Mouse (Mus musculus) kidney, embryonic 16.5 days (tissue): ENCODE results near the gene Zbp1. TPM values are rescaled to one million over a fixed set of nuclear protein-coding genes. Genes with fewer than 3 reads are reported as not detected.

Experiments used
- ATAC-seq: fragments of 200-750 bp; cut with Nextera tagmentation; 2 replicates; pipeline ENCODE4 v1.8.0; 2017; ENCODE audit warnings: moderate TSS enrichment; ENCODE audit not compliant: low FRiP score, low TSS enrichment
- H3K27ac ChIP-seq: fragments of 300-500 bp; sonication (generic); 2 replicates; pipeline ENCODE4 v1.5.1; 2014; ENCODE audit warnings: low read length
- H3K27me3 ChIP-seq: fragments of 300-500 bp; sonication (generic); 2 replicates; pipeline ENCODE4 v1.6.1; 2014; ENCODE audit warnings: low read length, control low read depth, mixed read lengths; ENCODE audit not compliant: insufficient read depth
- H3K36me3 ChIP-seq: fragments of 300-500 bp; sonication (generic); 2 replicates; pipeline ENCODE4 v1.6.1; 2014; ENCODE audit warnings: low read length, control low read depth, mixed read lengths; ENCODE audit not compliant: insufficient read depth
- H3K4me1 ChIP-seq: fragments of 300-500 bp; sonication (generic); 2 replicates; pipeline ENCODE4 v1.6.1; 2014; ENCODE audit warnings: low read length, control low read depth, mixed read lengths; ENCODE audit not compliant: insufficient read depth
- H3K4me2 ChIP-seq: fragments of 300-500 bp; sonication (generic); replicated peaks from 2 replicates; pipeline ENCODE4 v1.6.1; 2014; ENCODE audit warnings: low read depth, low read length
- H3K4me3 ChIP-seq: fragments of 300-500 bp; sonication (generic); 2 replicates; pipeline ENCODE4 v1.5.1; 2014; ENCODE audit warnings: mild to moderate bottlenecking, low read length
- H3K9ac ChIP-seq: fragments of 300-500 bp; sonication (generic); replicated peaks from 2 replicates; pipeline ENCODE4 v1.6.1; 2014; ENCODE audit warnings: low read length
- H3K9me3 ChIP-seq: fragments of 300-500 bp; sonication (generic); 2 replicates; pipeline ENCODE4 v1.6.1; 2016; ENCODE audit warnings: low read length, control low read depth
- WGBS: fragments of 180-500 bp; shearing (Covaris S2); extraction: QIAGEN DNeasy Blood & Tissue Kit; methylation state at CpG from one replicate; pipeline ENCODE4 v1.1.7; 2014; 5-methylcytosine and 5-hydroxymethylcytosine counted together
- polyA plus RNA-seq: library from polyadenylated mRNA; unstranded; fragments of >200 nt; fragmentation: Nextera tagmentation; extraction: Ambion mirVana; gene quantifications from 2 replicates; pipeline ENCODE4 v1.2.1, GENCODE M21; 2015

The Zbp1 gene
- polyA plus RNA-seq, 1 experiment from 2014 or later: 0.67 TPM

DNA sequence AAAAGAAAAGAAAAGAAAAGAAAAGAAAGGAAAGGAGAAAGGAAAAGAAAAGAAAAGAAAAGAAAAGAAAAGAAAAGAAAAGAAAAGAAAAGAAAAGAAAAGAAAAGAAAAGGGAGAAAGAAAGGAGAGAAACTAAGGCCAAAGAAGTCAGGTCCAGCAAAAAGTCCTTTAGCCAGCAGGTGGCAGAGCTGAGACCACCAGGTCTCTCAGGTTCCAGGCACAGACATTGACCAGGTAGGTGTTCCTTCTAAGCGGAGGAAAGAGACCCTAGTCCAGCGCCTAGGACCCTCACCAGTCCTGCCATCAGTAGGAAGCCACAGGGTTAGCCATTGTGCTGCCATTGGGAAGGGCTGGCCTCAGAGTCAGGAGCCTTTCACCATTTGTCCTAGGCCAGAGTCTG, 54.4 kb downstream of the Zbp1 start:
- ATAC-seq: no peak
- Histone ChIP-seq H3K9ac (no peak overlapping the region), H3K27ac (no peak overlapping the region), H3K9me3 (no peaks in the 10 kb centered on the region), H3K36me3 (no peaks in the 10 kb centered on the region), H3K4me2 (no peak overlapping the region), H3K4me1 (peaks cover 16% of the 10 kb centered on the region), H3K4me3 (no peak overlapping the region), H3K27me3 (peaks cover 34% of the 10 kb centered on the region)
- 58% methylated on average over 2 of the region's 2 CpGs for WGBS

DNA sequence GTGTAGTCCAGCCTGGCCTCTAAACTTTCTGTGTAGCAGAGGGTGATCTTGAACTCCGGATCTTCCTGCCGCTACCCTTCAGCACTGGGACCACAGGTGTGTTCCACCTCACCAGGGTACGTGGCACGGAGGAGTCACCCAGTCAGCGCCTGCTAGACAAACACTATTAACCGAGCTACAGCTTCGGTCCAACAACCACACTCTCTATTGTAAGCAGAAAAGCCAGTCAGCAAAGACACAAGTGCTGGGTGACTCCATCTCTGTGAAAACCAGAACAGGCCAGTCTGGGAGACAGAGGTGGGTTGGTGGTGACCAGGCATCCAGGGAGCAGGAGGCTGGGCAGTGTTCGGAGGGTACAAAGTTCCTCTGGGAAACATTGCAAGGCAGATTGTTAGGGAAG, 55.3 kb downstream of the Zbp1 start:
- H3K4me1 ChIP-seq: peaks cover 18% of the 10 kb centered on the region
- no peak overlapping the region for H3K9ac ChIP-seq
- peak overlapping the region; percentile 18; the same call in 1 of the 2 replicates for H3K27ac ChIP-seq
- WGBS: 59% methylated on average over 8 of the region's 8 CpGs
- H3K9me3 ChIP-seq: no peaks in the 10 kb centered on the region
- no peak overlapping the region for H3K4me2 ChIP-seq
- peaks cover 27% of the 10 kb centered on the region for H3K27me3 ChIP-seq
- H3K36me3 ChIP-seq: no peaks in the 10 kb centered on the region
- ATAC-seq: peak; percentile 52; the same call in 1 of the 2 replicates
- H3K4me3 ChIP-seq: no peak overlapping the region

- Histone ChIP-seq H3K4me1 (peaks cover 33% of the 10 kb centered on the region), H3K4me2 (peak overlapping the region; percentile 30), H3K27ac (peak overlapping the region; percentile 87), H3K27me3 (no peaks in the 10 kb centered on the region; the same call in 1 of the 2 replicates), H3K9me3 (no peaks in the 10 kb centered on the region), H3K9ac (peak overlapping the region; percentile 57), H3K36me3 (no peaks in the 10 kb centered on the region), H3K4me3 (no peak overlapping the region)
- WGBS: 21% methylated on average over 24 of the region's 24 CpGs
- ATAC-seq: peak; percentile 76
Observed at GRCm38 (mm10) chr2:173159354-173160311, 59.1 kb downstream of the Zbp1 start.

GRCm38 (mm10) chr2:173158390-173159055, 60.2 kb downstream of the Zbp1 start:
- no peak for ATAC-seq
- Histone ChIP-seq H3K4me3 (no peak overlapping the region), H3K9me3 (no peaks in the 10 kb centered on the region), H3K4me2 (no peak overlapping the region), H3K9ac (no peak overlapping the region), H3K4me1 (peaks cover 33% of the 10 kb centered on the region), H3K27me3 (no peaks in the 10 kb centered on the region; the same call in 1 of the 2 replicates), H3K27ac (peak overlapping the region; percentile 23; the same call in 1 of the 2 replicates), H3K36me3 (no peaks in the 10 kb centered on the region)
- 81% methylated on average over 19 of the region's 19 CpGs for WGBS

DNA sequence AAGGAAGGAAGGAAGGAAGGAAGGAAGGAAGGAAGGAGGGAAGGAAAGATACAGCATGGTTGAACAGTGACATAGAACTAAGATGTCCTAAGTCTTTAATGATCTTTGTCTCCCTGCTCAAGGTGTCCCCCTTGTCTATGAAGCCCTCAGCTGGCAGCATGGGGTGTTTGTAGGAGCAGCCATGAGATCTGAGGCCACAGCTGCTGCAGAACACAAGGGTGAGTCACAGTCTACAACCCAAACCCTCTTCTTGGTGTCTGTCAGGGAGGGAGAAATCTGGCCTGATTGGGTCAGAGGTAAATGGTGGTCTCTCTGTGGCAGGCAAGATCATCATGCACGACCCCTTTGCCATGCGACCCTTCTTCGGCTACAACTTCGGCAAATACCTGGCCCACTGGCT, 60.9 kb downstream of the Zbp1 start:
- 90% methylated on average over 4 of the region's 4 CpGs for WGBS
- ATAC-seq: no peak

GRCm38 (mm10) chr2:173157376-173157775, 61.3 kb downstream of the Zbp1 start:
- no peak overlapping the region for H3K27ac ChIP-seq
- peak; percentile 33; the same call in 1 of the 2 replicates for ATAC-seq
- 38% methylated on average over 4 of the region's 4 CpGs for WGBS

More for the DNA sequence above, 60.9 kb downstream of the Zbp1 start:
- H3K4me1 ChIP-seq: peaks cover 36% of the 10 kb centered on the region
- no peaks in the 10 kb centered on the region; the same call in 1 of the 2 replicates for H3K27me3 ChIP-seq
- no peak overlapping the region for H3K9ac ChIP-seq
- no peak overlapping the region for H3K4me3 ChIP-seq
- H3K4me2 ChIP-seq: no peak overlapping the region
- H3K27ac ChIP-seq: no peak overlapping the region
- H3K36me3 ChIP-seq: no peaks in the 10 kb centered on the region
- no peaks in the 10 kb centered on the region for H3K9me3 ChIP-seq

GRCm38 (mm10) chr2:173156923-173157322, 61.8 kb downstream of the Zbp1 start:
- no peak for ATAC-seq
- WGBS: 80% methylated on average over 13 of the region's 13 CpGs

More at GRCm38 (mm10) chr2:173157376-173157775, 61.3 kb downstream of the Zbp1 start:
- H3K9me3 ChIP-seq: no peaks in the 10 kb centered on the region
- H3K4me3 ChIP-seq: no peak overlapping the region
- peaks cover 41% of the 10 kb centered on the region for H3K4me1 ChIP-seq
- H3K36me3 ChIP-seq: no peaks in the 10 kb centered on the region
- no peak overlapping the region for H3K9ac ChIP-seq
- no peaks in the 10 kb centered on the region; the same call in 1 of the 2 replicates for H3K27me3 ChIP-seq
- H3K4me2 ChIP-seq: no peak overlapping the region

More at GRCm38 (mm10) chr2:173156923-173157322, 61.8 kb downstream of the Zbp1 start:
- Histone ChIP-seq H3K27ac (no peak overlapping the region), H3K9ac (no peak overlapping the region), H3K4me1 (peaks cover 44% of the 10 kb centered on the region), H3K4me3 (no peak overlapping the region), H3K36me3 (no peaks in the 10 kb centered on the region), H3K27me3 (no peaks in the 10 kb centered on the region), H3K9me3 (no peaks in the 10 kb centered on the region), H3K4me2 (no peak overlapping the region)

Other genes with a start within 250 kb of the Zbp1 start
- 0.05 and 0.23 TPM in 2 replicates for gene Spo11, start 241.2 kb downstream of the Zbp1 start, polyA plus RNA-seq
- 143 and 146 TPM in 2 replicates for gene Rae1, start 218.8 kb downstream of the Zbp1 start, polyA plus RNA-seq
- 35.4 and 37.0 TPM in 2 replicates for gene Rbm38, start 198.4 kb downstream of the Zbp1 start, polyA plus RNA-seq
- gene Ctcfl, start 99.4 kb downstream of the Zbp1 start, polyA plus RNA-seq: 0.07 and 0.10 TPM in 2 replicates
- gene Pck1, start 65.9 kb downstream of the Zbp1 start, polyA plus RNA-seq: 35.4 and 38.4 TPM in 2 replicates
- gene Pmepa1, start 57.6 kb upstream of the Zbp1 start, polyA plus RNA-seq: 4.3 and 4.8 TPM in 2 replicates